Mouse (Mus musculus) heart, adult 2 months (tissue): Measurements from ENCODE around the gene Spns1.

Source experiments
- CTCF ChIP-seq: fragments of 200-600 bp; IDR thresholded peaks from 2 replicates; pipeline ENCODE4 v1.8.1; 2022; ENCODE audit warnings: antibody characterized with exemption, mild to moderate bottlenecking, moderate library complexity
- EP300 ChIP-seq: fragments of 200-500 bp; IDR thresholded peaks from 2 replicates; pipeline ENCODE4 v1.6.1; 2011; ENCODE audit warnings: low read depth, low read length, control low read depth; ENCODE audit not compliant: insufficient read depth
- POLR2A ChIP-seq: fragments of 200-500 bp; IDR thresholded peaks from 2 replicates; pipeline ENCODE4 v1.6.1; 2011; ENCODE audit warnings: mild to moderate bottlenecking, low read depth, low read length, control low read depth; ENCODE audit not compliant: insufficient read depth

GRCm38 (mm10) chr7:126421756-126422155, 44.5 kb upstream of the Spns1 start:
- TF ChIP-seq POLR2A, result no peak
- TF ChIP-seq CTCF, result no peak
- no peak for TF ChIP-seq EP300
